8 mouse cellular contexts compared by ENCODE assay signal in genomic region chr8:117562445-117563014, GRCm38 (mm10).
DNase-seq lines count a peak whose midpoint lies in the region; ATAC-seq and TF ChIP-seq lines count a peak whose summit lies in the region.

No protein-coding gene starts in this region.

- H3K36me3 ChIP-seq in forebrain, embryonic 11.5 days (ENCODE audit: control insufficient read depth, insufficient read depth, low read length): no peaks in the 10 kb centered on the region
- no peaks in the 10 kb centered on the region for H3K36me3 ChIP-seq in limb, embryonic 10.5 days
- no peaks in the 10 kb centered on the region for H3K36me3 ChIP-seq in neural tube, embryonic 15.5 days
- H3K36me3 ChIP-seq in thymus, adult 2 months (ENCODE audit: control insufficient read depth, insufficient read depth, low read length): no peaks in the 10 kb centered on the region

- no peaks in the 10 kb centered on the region for H3K9me3 ChIP-seq in forebrain, embryonic 11.5 days (ENCODE audit: control insufficient read depth, low read length)
- no peaks in the 10 kb centered on the region for H3K9me3 ChIP-seq in limb, embryonic 10.5 days (replicated peaks)
- no peaks in the 10 kb centered on the region for H3K9me3 ChIP-seq in neural tube, embryonic 15.5 days (replicated peaks)

- no peak for ATAC-seq in forebrain, embryonic 11.5 days (replicated peaks; ENCODE audit: low FRiP score)
- ATAC-seq in neural tube, embryonic 15.5 days (ENCODE audit: low FRiP score): no peak

- H3K27me3 ChIP-seq in forebrain, embryonic 11.5 days (ENCODE audit: control insufficient read depth, insufficient read depth, low read length): no peaks in the 10 kb centered on the region; the same call in 1 of the 2 replicates
- H3K27me3 ChIP-seq in limb, embryonic 10.5 days (ENCODE audit: low read depth, poor library complexity, severe bottlenecking): peaks cover 25% of the 10 kb centered on the region
- no peaks in the 10 kb centered on the region for H3K27me3 ChIP-seq in neural tube, embryonic 15.5 days (replicated peaks)
- no peaks in the 10 kb centered on the region for H3K27me3 ChIP-seq in thymus, adult 2 months (ENCODE audit: control insufficient read depth, insufficient read depth, low read length)

- no peak overlapping the region for H3K27ac ChIP-seq in forebrain, embryonic 11.5 days (ENCODE audit: low read depth, low read length)
- no peak overlapping the region for H3K27ac ChIP-seq in limb, embryonic 10.5 days
- H3K27ac ChIP-seq in neural tube, embryonic 15.5 days (replicated peaks): no peak overlapping the region
- no peak overlapping the region for H3K27ac ChIP-seq in thymus, adult 2 months (ENCODE audit: control insufficient read depth, insufficient read depth, low read length)

- H3K4me2 ChIP-seq in forebrain, embryonic 11.5 days (ENCODE audit: low read depth, low read length, severe bottlenecking): peak overlapping the region; percentile 31; the same call in 1 of the 2 replicates
- H3K4me2 ChIP-seq in neural tube, embryonic 15.5 days: peak overlapping the region; percentile 42

- H3K9ac ChIP-seq in forebrain, embryonic 11.5 days (ENCODE audit: low read length): no peak overlapping the region
- H3K9ac ChIP-seq in neural tube, embryonic 15.5 days (replicated peaks): no peak overlapping the region

- DNase-seq in lung, adult 18-20 months: peak; percentile 30 to 48
- no peak for DNase-seq in lung, postnatal 4 days
- no peak for DNase-seq in forebrain, embryonic 11.5 days (ENCODE audit: low spot score)
- no peak for DNase-seq in limb, embryonic 10.5 days (ENCODE audit: low spot score)
- DNase-seq in left cerebral cortex, adult 11 months (ENCODE audit: low spot score): no peak
- no peak for DNase-seq in thymus, adult 2 months
- DNase-seq in natural killer cell, adult 2 months (ENCODE audit: low spot score in 2 of 2): no peak

- H3K4me1 ChIP-seq in forebrain, embryonic 11.5 days (replicated peaks; ENCODE audit: control insufficient read depth, insufficient read depth, low read length): peaks cover 3% of the 10 kb centered on the region; the same call in 1 of the 2 replicates
- H3K4me1 ChIP-seq in limb, embryonic 10.5 days: peaks cover 6% of the 10 kb centered on the region; the same call in 1 of the 2 replicates
- H3K4me1 ChIP-seq in neural tube, embryonic 15.5 days: 0 out of 2 replicates have a peak, but pooled peaks cover 3% of the 10 kb centered on the region
- H3K4me1 ChIP-seq in thymus, adult 2 months (replicated peaks; ENCODE audit: control insufficient read depth, insufficient read depth, low read length): no peaks in the 10 kb centered on the region

- no peak for TF ChIP-seq POLR2A in thymus, adult 2 months (IDR thresholded peaks at IDR 0.05; ENCODE audit: control insufficient read depth, extremely low read depth, insufficient read depth, low read length, poor library complexity)

- 25% methylated on average over 16 of the region's 16 CpGs for WGBS in forebrain, embryonic 11.5 days
- WGBS in limb, embryonic 10.5 days: 36% methylated on average over 16 of the region's 16 CpGs
- 47% methylated on average over 16 of the region's 16 CpGs for WGBS in neural tube, embryonic 15.5 days
- 82% methylated on average over 16 of the region's 16 CpGs for WGBS in thymus, adult 2 months

- TF ChIP-seq CTCF in thymus, adult 2 months (IDR thresholded peaks at IDR 0.05; ENCODE audit: borderline replicate concordance, control insufficient read depth, extremely low read depth, insufficient read depth, low read length, poor library complexity): no peak

- H3K4me3 ChIP-seq in forebrain, embryonic 11.5 days (ENCODE audit: low read depth, low read length): peak overlapping the region; percentile 11
- H3K4me3 ChIP-seq in limb, embryonic 10.5 days: peak overlapping the region; percentile 23
- H3K4me3 ChIP-seq in neural tube, embryonic 15.5 days (replicated peaks): no peak overlapping the region
- H3K4me3 ChIP-seq in thymus, adult 2 months (ENCODE audit: control insufficient read depth, insufficient read depth, low read length): no peak overlapping the region

Comparison
In these comparisons a context has a peak if more than half of its experiments do, and no peak if none do; other contexts are left out.
1. DNase-seq: peak in lung, adult 18-20 months (2 of 2); none in lung, postnatal 4 days (0 of 2), forebrain, embryonic 11.5 days (single experiment), limb, embryonic 10.5 days (single experiment), left cerebral cortex, adult 11 months (single experiment), thymus, adult 2 months (single experiment) and natural killer cell, adult 2 months (0 of 2).
2. H3K4me3 ChIP-seq: peak in forebrain, embryonic 11.5 days (single experiment) and limb, embryonic 10.5 days (single experiment); none in neural tube, embryonic 15.5 days (single experiment) and thymus, adult 2 months (single experiment).